Mouse (Mus musculus) hindbrain, embryonic 11.5 days (tissue): ENCODE data around the gene Naif1. TPM values are rescaled to one million over a fixed set of nuclear protein-coding genes. Genes with fewer than 3 reads are reported as not detected.
A peak's percentile ranks its signal among the peaks of the same experiment; 100 is the strongest.
"Not testable (repeated sequence)": the region's sequence is repeated elsewhere in the genome, so short reads cannot be mapped to it uniquely, and the experiment has no call there.

ENCODE experiments used
- ATAC-seq: fragments of 200-750 bp; cut with Nextera tagmentation; 2 replicates; pipeline ENCODE4 v1.8.0; 2017; ENCODE audit warnings: mild to moderate bottlenecking, moderate TSS enrichment, moderate library complexity; ENCODE audit not compliant: low FRiP score
- DNase-seq: peaks from one replicate; pipeline ENCODE4 v3.0.0-alpha.2; 2015; ENCODE audit warnings: low spot score
- H3K27ac ChIP-seq: fragments of 300-500 bp; sonication (generic); 2 replicates; pipeline ENCODE4 v1.5.1; 2014; ENCODE audit warnings: mild to moderate bottlenecking, low read depth, low read length
- H3K27me3 ChIP-seq: fragments of 300-500 bp; sonication (generic); 2 replicates; pipeline ENCODE4 v1.6.1; 2014; ENCODE audit warnings: mild to moderate bottlenecking, low read length, moderate library complexity, mixed read lengths; ENCODE audit not compliant: control insufficient read depth, insufficient read depth
- H3K36me3 ChIP-seq: fragments of 300-500 bp; sonication (generic); 2 replicates; pipeline ENCODE4 v1.6.1; 2014; ENCODE audit warnings: mild to moderate bottlenecking, low read length, moderate library complexity, mixed read lengths; ENCODE audit not compliant: control insufficient read depth, insufficient read depth
- H3K4me1 ChIP-seq: fragments of 300-500 bp; sonication (generic); replicated peaks from 2 replicates; pipeline ENCODE4 v1.6.1; 2014; ENCODE audit warnings: low read length, mixed read lengths; ENCODE audit not compliant: control insufficient read depth, insufficient read depth
- H3K4me2 ChIP-seq: fragments of 300-500 bp; sonication (generic); replicated peaks from 2 replicates; pipeline ENCODE4 v1.6.1; 2014; ENCODE audit warnings: mild to moderate bottlenecking, low read depth, low read length
- H3K4me3 ChIP-seq: fragments of 300-500 bp; sonication (generic); 2 replicates; pipeline ENCODE4 v1.5.1; 2014; ENCODE audit warnings: low read depth, low read length
- H3K9ac ChIP-seq: fragments of 300-500 bp; sonication (generic); 2 replicates; pipeline ENCODE4 v1.6.1; 2014; ENCODE audit warnings: low read depth, low read length
- H3K9me3 ChIP-seq: fragments of 300-500 bp; sonication (generic); 2 replicates; pipeline ENCODE4 v1.6.1; 2016; ENCODE audit warnings: low read length; ENCODE audit not compliant: control insufficient read depth
- WGBS: fragments of 180-500 bp; shearing (Covaris S2); extraction: QIAGEN DNeasy Blood & Tissue Kit; methylation state at CpG from one replicate; pipeline ENCODE4 v1.1.7; 2014; 5-methylcytosine and 5-hydroxymethylcytosine counted together
- polyA plus RNA-seq: library from polyadenylated mRNA; unstranded; fragments of >200 nt; fragmentation: Nextera tagmentation; extraction: Ambion mirVana; gene quantifications from 2 replicates; pipeline ENCODE4 v1.2.1, GENCODE M21; 2014

Gene Naif1
- polyA plus RNA-seq, 1 experiment from 2014 or later, result 6.0 TPM

DNA sequence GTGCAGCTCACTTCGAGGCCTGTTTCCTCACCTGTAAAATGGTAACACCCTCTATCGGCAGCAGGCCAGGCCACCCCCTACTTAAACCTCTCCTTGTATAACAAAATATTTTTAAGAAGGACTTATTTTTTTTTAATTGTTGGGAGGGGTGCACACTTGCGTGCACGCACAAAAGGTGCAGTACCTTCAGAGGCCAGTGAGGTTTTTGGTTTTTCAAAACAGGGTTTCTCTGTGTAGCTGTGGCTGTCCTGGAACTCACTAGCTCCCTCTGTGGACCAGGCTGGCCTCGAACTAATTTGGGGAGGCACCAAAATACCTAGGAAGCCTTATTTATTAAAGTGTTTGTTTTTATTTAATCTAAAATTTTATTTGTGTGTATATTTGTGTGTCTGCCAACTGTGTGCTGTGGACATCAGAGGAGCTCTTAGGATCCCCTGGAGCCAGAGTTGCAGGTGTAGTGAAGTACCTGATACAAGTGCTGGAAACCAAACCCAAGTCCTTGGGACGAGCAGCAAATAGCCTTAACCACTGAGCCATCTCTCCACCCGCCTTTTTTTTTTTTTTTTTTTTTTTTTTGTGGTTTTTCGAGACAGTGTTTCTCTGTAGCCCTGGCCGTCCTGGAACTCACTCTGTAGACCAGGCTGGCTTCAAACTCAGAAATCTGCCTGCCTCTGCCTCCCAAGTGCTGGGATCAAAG is 33.1 kb downstream of the Naif1 start:
- H3K9ac ChIP-seq, result no peak overlapping the region
- WGBS, result 69% methylated on average over 9 of the region's 9 CpGs
- H3K4me1 ChIP-seq, result no peaks in the 10 kb centered on the region
- no peaks in the 10 kb centered on the region for H3K27me3 ChIP-seq
- H3K27ac ChIP-seq, result no peak overlapping the region
- DNase-seq (peak; percentile 22), ATAC-seq (no peak)
- no peak overlapping the region for H3K4me2 ChIP-seq
- H3K4me3 ChIP-seq, result no peak overlapping the region
- no peaks in the 10 kb centered on the region for H3K36me3 ChIP-seq
- H3K9me3 ChIP-seq, result no peaks in the 10 kb centered on the region

- Histone ChIP-seq H3K4me2 (no peak overlapping the region), H3K36me3 (no peaks in the 10 kb centered on the region), H3K27ac (no peak overlapping the region), H3K9ac (no peak overlapping the region), H3K4me3 (no peak overlapping the region), H3K27me3 (no peaks in the 10 kb centered on the region), H3K9me3 (no peaks in the 10 kb centered on the region), H3K4me1 (no peaks in the 10 kb centered on the region)
- DNase-seq, result no peak
- no peak for ATAC-seq
- WGBS, result 78% methylated on average over 6 of the region's 6 CpGs
These were observed 34.7 kb downstream of the Naif1 start for GRCm38 (mm10) chr2:32484933-32485332.

- no peaks in the 10 kb centered on the region for H3K27me3 ChIP-seq
- H3K9me3 ChIP-seq, result no peaks in the 10 kb centered on the region
- no peaks in the 10 kb centered on the region for H3K4me1 ChIP-seq
- whole genome bisulfite sequencing, result 84% methylated on average over 4 of the region's 4 CpGs
- no peak overlapping the region for H3K9ac ChIP-seq
- H3K4me2 ChIP-seq, result no peak overlapping the region
- no peak overlapping the region for H3K4me3 ChIP-seq
- no peaks in the 10 kb centered on the region for H3K36me3 ChIP-seq
- ATAC-seq (no peak), DNase-seq (no peak)
- no peak overlapping the region for H3K27ac ChIP-seq
These were observed 35.5 kb downstream of the Naif1 start for GRCm38 (mm10) chr2:32485751-32486150.

GRCm38 (mm10) chr2:32486155-32486554 is 35.9 kb downstream of the Naif1 start:
- Histone ChIP-seq H3K9me3 (no peaks in the 10 kb centered on the region), H3K36me3 (no peaks in the 10 kb centered on the region), H3K27me3 (no peaks in the 10 kb centered on the region), H3K27ac (no peak overlapping the region), H3K4me1 (no peaks in the 10 kb centered on the region), H3K4me2 (no peak overlapping the region), H3K9ac (no peak overlapping the region), H3K4me3 (no peak overlapping the region)
- 92% methylated on average over 9 of the region's 9 CpGs for WGBS
- DNase-seq, result no peak
- ATAC-seq, result no peak

DNA sequence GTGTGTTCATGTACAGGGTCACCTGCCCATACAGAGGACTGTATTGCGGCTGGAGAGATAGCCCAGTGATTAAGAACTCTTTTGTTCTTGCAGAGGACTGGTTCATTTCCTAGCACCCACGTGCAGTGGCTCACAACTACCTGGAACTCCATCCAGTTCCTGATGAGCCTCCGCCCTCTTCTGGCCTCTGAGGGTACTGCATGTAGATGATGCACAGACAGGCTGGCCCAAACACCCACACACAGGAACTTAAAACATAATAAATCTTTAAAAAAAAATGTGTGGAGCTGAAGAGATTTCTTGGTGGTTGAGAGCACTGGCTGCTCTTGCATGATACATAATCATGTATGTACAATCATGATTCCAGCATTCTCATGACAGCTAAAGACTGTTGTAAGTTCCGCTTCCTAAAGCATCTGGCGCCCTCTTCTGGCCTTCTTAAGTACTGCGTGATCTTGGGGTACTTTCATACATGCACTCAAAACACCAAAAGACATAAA is 36.9 kb downstream of the Naif1 start:
- no peak overlapping the region for H3K4me3 ChIP-seq
- H3K4me1 ChIP-seq, result no peaks in the 10 kb centered on the region
- DNase-seq (peak; percentile 92), ATAC-seq (peak; percentile 54; the same call in 1 of the 2 replicates)
- no peaks in the 10 kb centered on the region for H3K36me3 ChIP-seq
- no peaks in the 10 kb centered on the region for H3K27me3 ChIP-seq
- no peaks in the 10 kb centered on the region for H3K9me3 ChIP-seq
- H3K27ac ChIP-seq, result no peak overlapping the region
- 6% methylated on average over 6 of the region's 6 CpGs for WGBS
- no peak overlapping the region for H3K4me2 ChIP-seq
- H3K9ac ChIP-seq, result no peak overlapping the region

DNA sequence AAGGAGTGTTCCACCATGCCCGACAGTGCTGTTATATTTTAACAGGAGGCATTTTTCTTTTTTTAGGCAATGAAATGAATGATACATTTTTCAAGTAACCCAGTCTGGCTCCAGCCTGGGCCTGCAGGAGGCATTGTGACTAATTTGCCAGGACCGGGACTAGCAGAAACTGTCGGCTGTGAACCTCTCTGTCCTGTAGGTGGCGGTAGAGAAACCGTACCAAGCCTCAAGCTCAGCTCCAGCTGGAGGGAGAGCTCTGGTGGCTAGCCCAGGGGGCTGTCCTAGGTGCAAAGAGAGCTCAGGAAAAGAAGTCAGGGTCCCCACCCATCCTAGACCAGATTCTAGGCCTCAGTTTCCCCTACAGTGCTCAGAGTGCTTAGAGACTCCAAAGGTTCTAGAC is 38.4 kb downstream of the Naif1 start:
- H3K4me1 ChIP-seq, result no peaks in the 10 kb centered on the region
- no peaks in the 10 kb centered on the region for H3K36me3 ChIP-seq
- no peaks in the 10 kb centered on the region for H3K9me3 ChIP-seq
- DNase-seq (peak; percentile 92), ATAC-seq (no peak)
- no peak overlapping the region for H3K4me3 ChIP-seq
- no peak overlapping the region for H3K27ac ChIP-seq
- 2% methylated on average over 5 of the region's 5 CpGs for WGBS
- no peak overlapping the region for H3K4me2 ChIP-seq
- no peak overlapping the region for H3K9ac ChIP-seq
- H3K27me3 ChIP-seq, result no peaks in the 10 kb centered on the region

DNA sequence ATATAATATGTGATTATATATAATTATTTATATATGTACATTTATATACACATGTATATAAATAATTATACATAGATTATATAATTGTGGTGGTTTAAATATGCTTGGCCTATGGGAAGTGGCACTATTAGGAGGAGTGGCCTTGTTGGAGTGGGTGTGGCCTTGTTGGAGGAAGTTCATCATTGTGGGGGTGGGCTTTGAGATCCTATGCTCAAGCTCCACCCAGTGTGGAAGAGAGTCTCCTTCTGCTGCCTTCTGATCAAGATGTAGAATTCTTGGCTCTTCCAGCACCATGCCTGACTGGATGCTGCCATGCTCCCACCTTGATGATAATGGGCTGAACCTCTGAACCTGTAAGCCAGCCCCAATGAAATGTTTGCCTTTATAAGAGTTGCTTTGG is 40.5 kb downstream of the Naif1 start:
- H3K4me3 ChIP-seq, ATAC-seq, H3K36me3 ChIP-seq, H3K4me1 ChIP-seq, H3K27me3 ChIP-seq, H3K4me2 ChIP-seq, H3K27ac ChIP-seq, DNase-seq, H3K9ac ChIP-seq, H3K9me3 ChIP-seq: not testable (repeated sequence)

DNA sequence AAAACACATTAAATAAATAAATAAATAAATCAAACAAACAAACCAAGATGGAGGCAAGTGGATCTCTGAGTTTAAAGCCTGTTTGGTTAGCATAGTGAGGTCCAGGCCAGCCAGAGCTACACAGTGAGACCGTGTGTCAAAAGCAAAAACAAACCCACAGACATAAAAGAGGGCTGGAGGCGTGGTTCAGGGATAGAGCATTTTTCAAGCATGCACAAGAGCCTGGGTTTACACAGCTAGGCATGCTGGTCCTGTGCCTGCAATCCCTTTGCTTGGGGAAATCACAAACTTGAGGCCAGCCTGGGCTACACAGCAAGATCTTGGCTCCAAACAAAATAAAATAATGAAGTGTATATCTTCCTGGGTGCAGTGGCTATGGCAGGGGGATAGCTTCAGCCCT is 42.4 kb downstream of the Naif1 start:
- no peak overlapping the region for H3K4me3 ChIP-seq
- 72% methylated on average over 2 of the region's 2 CpGs for WGBS
- H3K4me1 ChIP-seq, result no peaks in the 10 kb centered on the region
- no peaks in the 10 kb centered on the region for H3K9me3 ChIP-seq
- DNase-seq (no peak), ATAC-seq (no peak)
- no peaks in the 10 kb centered on the region for H3K36me3 ChIP-seq
- no peak overlapping the region for H3K27ac ChIP-seq
- H3K4me2 ChIP-seq, result no peak overlapping the region
- H3K9ac ChIP-seq, result no peak overlapping the region
- no peaks in the 10 kb centered on the region for H3K27me3 ChIP-seq

DNA sequence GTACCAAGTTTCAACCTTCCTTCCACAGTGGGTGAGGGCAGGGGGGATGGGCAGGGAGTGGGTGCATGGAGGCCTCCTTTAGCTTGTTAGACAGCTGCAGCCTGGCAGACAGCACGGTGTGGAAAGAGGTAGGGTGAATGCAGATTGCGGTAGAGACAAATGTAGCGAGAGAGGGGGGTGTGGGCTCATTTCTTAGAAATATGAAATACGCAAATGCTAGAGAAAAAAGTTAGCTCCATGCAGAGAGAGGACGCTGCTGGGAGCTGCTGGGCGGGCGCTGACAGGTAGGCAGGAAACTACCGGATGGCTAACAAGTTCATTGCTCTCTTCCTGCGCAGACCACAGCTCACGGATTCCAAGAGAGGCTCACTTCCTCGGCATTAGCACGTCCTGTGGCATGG is 43.0 kb downstream of the Naif1 start:
- H3K4me1 ChIP-seq, result no peaks in the 10 kb centered on the region
- H3K9me3 ChIP-seq, result no peaks in the 10 kb centered on the region
- H3K27me3 ChIP-seq, result no peaks in the 10 kb centered on the region
- H3K27ac ChIP-seq, result no peak overlapping the region
- H3K4me3 ChIP-seq, result no peak overlapping the region
- no peak for DNase-seq
- H3K36me3 ChIP-seq, result no peaks in the 10 kb centered on the region
- H3K9ac ChIP-seq, result no peak overlapping the region
- ATAC-seq, result no peak
- 86% methylated on average over 12 of the region's 12 CpGs for WGBS
- no peak overlapping the region for H3K4me2 ChIP-seq
